Mouse (Mus musculus): ENCODE measurements around the gene Spint2. TPM values are rescaled to one million over a fixed set of nuclear protein-coding genes. Genes with fewer than 3 reads are reported as not detected.

The Spint2 gene
- polyA plus RNA-seq, 1 experiment from 2014 or later, result 265 TPM

- H3K27ac ChIP-seq (ENCODE audit: low read depth), result peak within 1 kb of the TSS; percentile 99
- H3K27me3 ChIP-seq (ENCODE audit: insufficient read depth, low read length), result no peaks in the 10 kb centered on the region
- TF ChIP-seq CTCF (IDR thresholded peaks at IDR 0.05; ENCODE audit: low read depth), result peak; percentile 92
- under 1% methylated on average over 53 of the region's 59 CpGs for WGBS
- DNase-seq (peak; percentile 92), ATAC-seq (ENCODE audit: insufficient read depth) (peak; percentile 28)
- H3K4me3 ChIP-seq (ENCODE audit: low read depth, low read length), result peak within 1 kb of the TSS; percentile 61
- peak within 1 kb of the TSS; percentile 79 for H3K4me2 ChIP-seq
- peaks cover 13% of the 10 kb centered on the region; the same call in 1 of the 2 replicates for H3K36me3 ChIP-seq (ENCODE audit: insufficient read depth)
- H3K9ac ChIP-seq, result peak within 1 kb of the TSS; percentile 74
- H3K4me1 ChIP-seq (ENCODE audit: insufficient read depth), result peaks cover 32% of the 10 kb centered on the region
- H3K9me3 ChIP-seq (ENCODE audit: low read depth, low read length), result no peaks in the 10 kb centered on the region
Measured at GRCm38 (mm10) chr7:29288942-29289638, 7.4 kb upstream of the Spint2 start, which contains the start of gene Ppp1r14a. TSS of gene Ppp1r14a (plus strand) at chr7:29289308.

DNA sequence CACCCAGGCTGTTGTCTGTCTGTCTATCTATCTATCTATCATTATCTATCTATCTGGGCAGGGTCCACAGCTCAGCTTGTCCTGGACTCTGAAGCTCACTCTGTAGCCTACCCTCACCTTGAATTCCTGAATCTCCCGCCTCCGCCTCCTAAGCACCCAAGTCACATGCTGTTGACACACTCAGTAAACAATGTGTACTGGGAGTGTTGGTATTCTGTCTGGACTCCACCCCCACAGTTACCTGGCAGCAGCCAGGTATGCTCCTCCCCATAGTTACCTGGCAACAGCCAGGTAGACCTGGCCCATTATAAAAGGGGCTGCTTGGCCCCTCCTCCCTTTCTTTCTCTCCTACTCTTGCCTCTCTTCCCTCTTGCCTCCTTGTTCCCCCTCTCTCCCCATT is 6.4 kb upstream of the Spint2 start:
- H3K4me2 ChIP-seq, result no peak overlapping the region
- no peak for DNase-seq
- no peak overlapping the region for H3K4me3 ChIP-seq (ENCODE audit: low read depth, low read length)
- H3K27ac ChIP-seq (ENCODE audit: low read depth), result no peak overlapping the region
- peaks cover 26% of the 10 kb centered on the region for H3K4me1 ChIP-seq (ENCODE audit: insufficient read depth)
- no peaks in the 10 kb centered on the region for H3K27me3 ChIP-seq (ENCODE audit: insufficient read depth, low read length)
- 68% methylated on average over 2 of the region's 2 CpGs for WGBS
- no peak for ATAC-seq (ENCODE audit: insufficient read depth)
- H3K9me3 ChIP-seq (ENCODE audit: low read depth, low read length), result no peaks in the 10 kb centered on the region
- peaks cover 10% of the 10 kb centered on the region; the same call in 1 of the 2 replicates for H3K36me3 ChIP-seq (ENCODE audit: insufficient read depth)
- H3K9ac ChIP-seq, result no peak overlapping the region
- no peak for TF ChIP-seq CTCF (IDR thresholded peaks at IDR 0.05; ENCODE audit: low read depth)

GRCm38 (mm10) chr7:29287481-29287880 is 5.8 kb upstream of the Spint2 start:
- ATAC-seq (ENCODE audit: insufficient read depth), result no peak
- H3K4me3 ChIP-seq (ENCODE audit: low read depth, low read length), result no peak overlapping the region
- H3K27me3 ChIP-seq (ENCODE audit: insufficient read depth, low read length), result peaks cover 4% of the 10 kb centered on the region; the same call in 1 of the 2 replicates
- H3K4me1 ChIP-seq (ENCODE audit: insufficient read depth), result peaks cover 20% of the 10 kb centered on the region
- 0 out of 2 replicates have a peak, but pooled peaks cover 5% of the 10 kb centered on the region for H3K36me3 ChIP-seq (ENCODE audit: insufficient read depth)
- no peak overlapping the region for H3K4me2 ChIP-seq
- no peak overlapping the region for H3K27ac ChIP-seq (ENCODE audit: low read depth)
- H3K9me3 ChIP-seq (ENCODE audit: low read depth, low read length), result no peaks in the 10 kb centered on the region
- WGBS, result 76% methylated on average over 7 of the region's 7 CpGs
- no peak for DNase-seq
- peak; percentile 19; the same call in 1 of the 2 replicates for TF ChIP-seq CTCF (IDR thresholded peaks at IDR 0.05; ENCODE audit: low read depth)
- H3K9ac ChIP-seq, result no peak overlapping the region

DNA sequence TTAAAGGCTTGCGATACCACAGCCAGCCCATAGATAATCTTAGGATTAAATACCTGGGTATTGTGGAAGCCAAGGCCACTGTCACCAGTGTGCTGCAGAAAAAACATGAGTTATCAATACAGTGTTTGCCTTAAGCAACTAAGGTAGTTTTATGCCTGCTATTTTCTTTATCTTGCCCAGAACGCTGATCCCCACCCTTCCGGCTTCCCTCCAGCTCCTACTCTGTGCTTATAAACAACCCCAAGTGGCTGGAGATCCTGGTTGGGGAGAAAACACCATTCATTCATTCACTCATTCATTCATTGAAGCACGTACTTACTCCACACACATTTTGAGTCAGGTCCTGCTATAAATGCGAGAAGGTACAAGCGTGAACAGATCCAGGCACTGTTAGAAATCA is 2.8 kb upstream of the Spint2 start:
- Histone ChIP-seq H3K4me3 (ENCODE audit: low read depth, low read length) (no peak overlapping the region), H3K4me2 (no peak overlapping the region), H3K36me3 (ENCODE audit: insufficient read depth) (no peaks in the 10 kb centered on the region), H3K9me3 (ENCODE audit: low read depth, low read length) (no peaks in the 10 kb centered on the region), H3K4me1 (ENCODE audit: insufficient read depth) (peaks cover 5% of the 10 kb centered on the region; the same call in 1 of the 2 replicates), H3K9ac (no peak overlapping the region), H3K27ac (ENCODE audit: low read depth) (no peak overlapping the region), H3K27me3 (ENCODE audit: insufficient read depth, low read length) (peaks cover 29% of the 10 kb centered on the region)
- DNase-seq, result no peak
- ATAC-seq (ENCODE audit: insufficient read depth), result no peak
- WGBS, result 91% methylated on average over 6 of the region's 6 CpGs
- TF ChIP-seq CTCF (IDR thresholded peaks at IDR 0.05; ENCODE audit: low read depth), result no peak

GRCm38 (mm10) chr7:29283876-29284275 is 2.2 kb upstream of the Spint2 start:
- no peak overlapping the region for H3K4me3 ChIP-seq (ENCODE audit: low read depth, low read length)
- TF ChIP-seq CTCF (IDR thresholded peaks at IDR 0.05; ENCODE audit: low read depth), result no peak
- no peaks in the 10 kb centered on the region for H3K9me3 ChIP-seq (ENCODE audit: low read depth, low read length)
- WGBS, result 82% methylated on average over 4 of the region's 4 CpGs
- H3K4me1 ChIP-seq (ENCODE audit: insufficient read depth), result peaks cover 4% of the 10 kb centered on the region; the same call in 1 of the 2 replicates
- DNase-seq (no peak), ATAC-seq (ENCODE audit: insufficient read depth) (no peak)
- no peak overlapping the region for H3K27ac ChIP-seq (ENCODE audit: low read depth)
- H3K27me3 ChIP-seq (ENCODE audit: insufficient read depth, low read length), result peaks cover 29% of the 10 kb centered on the region
- no peak overlapping the region for H3K4me2 ChIP-seq
- H3K9ac ChIP-seq, result no peak overlapping the region
- no peaks in the 10 kb centered on the region for H3K36me3 ChIP-seq (ENCODE audit: insufficient read depth)

GRCm38 (mm10) chr7:29282074-29282554 is 402 bp upstream of the Spint2 start:
- Histone ChIP-seq H3K27me3 (ENCODE audit: insufficient read depth, low read length) (peaks cover 29% of the 10 kb centered on the region), H3K4me2 (peak overlapping the region; percentile 92), H3K9ac (peak overlapping the region; percentile 64; the same call in 1 of the 2 replicates), H3K9me3 (ENCODE audit: low read depth, low read length) (no peaks in the 10 kb centered on the region), H3K27ac (ENCODE audit: low read depth) (no peak overlapping the region), H3K4me1 (ENCODE audit: insufficient read depth) (no peaks in the 10 kb centered on the region), H3K4me3 (ENCODE audit: low read depth, low read length) (peak overlapping the region; percentile 58), H3K36me3 (ENCODE audit: insufficient read depth) (no peaks in the 10 kb centered on the region)
- 6% methylated on average over 21 of the region's 21 CpGs for WGBS
- TF ChIP-seq CTCF (IDR thresholded peaks at IDR 0.05; ENCODE audit: low read depth), result no peak
- peak; percentile 59 for ATAC-seq (ENCODE audit: insufficient read depth)
- DNase-seq, result no peak

GRCm38 (mm10) chr7:29280801-29281200 is 911 bp downstream of the Spint2 start:
- peak overlapping the region; percentile 92 for H3K4me2 ChIP-seq
- ATAC-seq (ENCODE audit: insufficient read depth), result no peak
- H3K4me3 ChIP-seq (ENCODE audit: low read depth, low read length), result peak overlapping the region; percentile 58
- H3K9me3 ChIP-seq (ENCODE audit: low read depth, low read length), result no peaks in the 10 kb centered on the region
- peaks cover 29% of the 10 kb centered on the region for H3K27me3 ChIP-seq (ENCODE audit: insufficient read depth, low read length)
- no peak overlapping the region for H3K27ac ChIP-seq (ENCODE audit: low read depth)
- WGBS, result 12% methylated on average over 13 of the region's 13 CpGs
- DNase-seq, result no peak
- H3K9ac ChIP-seq, result peak overlapping the region; percentile 64
- TF ChIP-seq CTCF (IDR thresholded peaks at IDR 0.05; ENCODE audit: low read depth), result no peak
- no peaks in the 10 kb centered on the region for H3K4me1 ChIP-seq (ENCODE audit: insufficient read depth)
- no peaks in the 10 kb centered on the region for H3K36me3 ChIP-seq (ENCODE audit: insufficient read depth)
